Mouse (Mus musculus): Measurements from ENCODE around the gene Cdc42bpb.

GRCm38 (mm10) chr12:111245070-111245469, 132.4 kb downstream of the Cdc42bpb start:
- TF ChIP-seq CTCF (IDR thresholded peaks at IDR 0.05; ENCODE audit: control insufficient read depth, insufficient read depth, insufficient read length) (no peak), USF1 (IDR thresholded peaks at IDR 0.05; ENCODE audit: low read depth) (no peak), MYOD1 (IDR thresholded peaks at IDR 0.05; ENCODE audit: control insufficient read depth, insufficient read length, low read depth) (no peak)

Measured in C2C12 (cell line).